Mouse (Mus musculus) liver, adult 2 months (tissue): ENCODE measurements around the gene Slc25a18.

Experiments
- CTCF ChIP-seq: fragments of 200-500 bp; IDR thresholded peaks from 2 replicates; pipeline ENCODE4 v1.5.1; 2011; ENCODE audit warnings: low read depth, low read length, control low read depth
- POLR2A ChIP-seq: fragments of 200-500 bp; IDR thresholded peaks from 2 replicates; pipeline ENCODE4 v1.6.1; 2011; ENCODE audit warnings: low read length, control low read depth; ENCODE audit not compliant: insufficient read depth; ENCODE audit errors: extremely low read depth

DNA sequence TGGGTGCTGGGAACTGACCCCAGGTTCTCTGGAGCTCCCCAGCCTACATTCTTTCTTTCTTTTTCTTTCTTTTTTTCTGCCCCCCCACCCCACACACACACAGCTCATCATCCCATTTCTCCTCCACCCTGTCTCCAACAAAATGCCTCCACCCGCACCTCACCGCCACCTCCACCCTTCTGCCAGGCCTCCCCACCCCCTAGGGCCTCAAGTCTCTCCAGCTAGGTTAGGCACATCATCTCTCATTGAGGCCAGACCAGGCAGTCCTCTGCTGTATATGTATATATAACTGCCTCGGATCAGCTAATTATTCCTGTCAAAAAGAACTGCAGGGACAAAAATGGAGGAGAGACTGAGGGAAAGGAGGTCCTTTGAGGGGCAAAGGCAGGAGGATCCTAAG lies 37.4 kb upstream of the Slc25a18 start:
- TF ChIP-seq CTCF = no peak
- no peak for TF ChIP-seq POLR2A
